Mouse (Mus musculus): ENCODE measurements around the gene Arrdc4. TPM values are rescaled to one million over a fixed set of nuclear protein-coding genes. Genes with fewer than 3 reads are reported as not detected.

Gene Arrdc4
- total RNA-seq, 2 experiments from 2014 or later = 11.2 to 15.7 TPM

DNA sequence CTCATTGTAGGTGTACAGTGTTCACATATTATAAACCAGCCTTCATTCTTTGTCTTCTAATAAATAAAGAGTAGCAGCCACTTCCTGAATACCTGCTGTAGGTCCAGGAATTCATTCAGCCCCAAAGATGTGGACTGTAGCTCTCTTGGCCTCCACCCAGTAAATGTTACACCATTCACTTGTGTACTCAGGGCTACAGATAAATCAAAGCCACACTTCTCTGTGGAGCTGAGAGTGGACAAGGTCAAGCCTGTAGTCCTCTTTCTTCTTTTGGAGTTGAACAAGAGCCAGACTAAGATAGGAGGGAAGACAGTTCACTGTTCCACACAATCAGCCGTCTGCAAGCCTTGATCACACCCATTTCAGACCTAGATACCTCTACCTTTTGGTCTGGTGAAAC lies 36.1 kb downstream of the Arrdc4 start:
- DNase-seq = no peak
- intact Hi-C loops (cut with DNase I) = no loop called here

DNA sequence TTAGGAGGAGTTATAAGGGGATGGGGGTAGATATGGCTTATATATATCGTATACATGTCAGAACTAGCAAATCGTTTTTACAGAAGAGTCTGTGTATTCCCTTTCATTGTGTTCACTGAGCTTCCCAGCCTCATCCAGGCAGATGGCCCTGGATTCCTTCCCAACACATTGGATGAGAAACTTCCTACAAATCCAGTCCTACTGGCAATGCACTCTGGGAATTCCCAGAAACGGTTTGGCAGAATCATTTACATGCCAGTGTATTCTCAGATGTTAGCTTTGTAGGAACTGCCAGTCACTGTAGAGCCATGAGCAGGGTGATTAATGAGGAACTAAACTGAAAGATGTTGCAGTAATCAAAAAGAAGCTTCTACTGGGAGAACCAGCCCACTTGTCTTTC lies 36.6 kb downstream of the Arrdc4 start:
- intact Hi-C loops (cut with DNase I) = no loop called here
- no peak for DNase-seq

DNA sequence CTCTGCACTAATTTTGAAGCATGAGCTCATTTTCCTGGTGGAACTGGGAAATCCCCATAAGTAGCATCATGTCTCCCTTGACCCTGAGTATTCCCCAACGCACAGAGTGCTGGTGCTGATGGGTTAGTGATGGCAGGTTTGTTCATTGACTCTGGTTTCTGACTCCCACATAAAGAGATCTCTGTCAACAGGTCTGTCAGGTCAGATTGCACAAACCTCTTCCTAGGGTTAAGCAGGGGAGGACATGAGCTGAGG lies 39.8 kb downstream of the Arrdc4 start:
- intact Hi-C loops (cut with DNase I) = no loop called here
- DNase-seq = no peak

DNA sequence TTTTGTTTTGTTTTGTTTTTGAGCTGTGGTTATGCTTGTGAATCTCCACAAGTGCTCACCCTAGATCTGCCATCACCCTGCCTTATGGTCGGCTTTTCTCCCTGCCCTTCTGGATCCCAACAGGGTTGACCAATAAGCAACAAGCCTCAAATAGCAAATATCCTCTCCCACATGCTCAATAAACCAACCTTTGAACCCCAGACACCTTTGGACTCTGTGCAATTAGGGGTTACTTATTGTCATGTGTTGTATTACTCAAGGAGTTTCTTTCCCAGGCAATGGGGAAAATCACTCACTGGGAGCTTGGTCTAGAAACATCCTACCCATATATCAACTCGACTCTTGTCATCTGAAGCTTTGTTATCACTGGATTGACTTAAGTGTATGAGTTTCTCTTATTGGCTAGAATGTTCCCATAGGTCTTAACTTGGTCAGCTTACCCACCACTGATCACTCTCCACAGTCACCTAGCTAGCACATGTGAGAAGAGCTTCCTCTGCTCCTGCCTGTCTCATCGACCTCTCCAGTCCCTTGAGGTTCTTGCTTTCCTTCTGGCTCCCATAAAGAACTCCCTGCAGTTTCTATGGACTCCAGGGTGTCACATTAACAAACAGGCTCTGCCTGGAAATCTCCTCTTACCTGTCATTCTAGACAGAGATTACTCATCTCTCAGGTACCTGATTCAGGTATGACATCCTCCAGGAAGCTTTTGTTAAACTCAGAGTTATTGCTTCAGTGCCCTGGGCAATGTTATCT lies 40.3 kb downstream of the Arrdc4 start:
- DNase-seq = no peak
- intact Hi-C loops (cut with DNase I) = no loop called here

DNA sequence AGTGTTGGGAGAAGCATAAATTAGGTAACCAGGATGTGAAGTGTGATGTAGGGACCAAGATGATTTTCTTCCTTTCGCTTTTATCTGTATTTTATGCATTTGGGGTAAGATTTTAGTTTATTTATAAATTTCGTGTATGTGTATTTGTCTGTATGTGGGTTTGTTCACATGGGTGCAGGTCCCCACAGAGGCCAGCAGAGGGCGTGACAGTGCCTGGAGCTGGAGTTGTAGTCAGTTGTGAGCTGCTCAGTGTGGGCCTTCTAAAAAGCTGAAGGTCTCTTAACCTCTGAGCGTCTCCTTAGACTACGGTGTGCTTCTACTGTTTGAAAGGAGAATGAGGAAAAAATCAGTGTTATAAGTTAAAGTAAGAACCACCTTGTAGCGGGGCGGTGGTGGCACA lies 43.9 kb downstream of the Arrdc4 start:
- intact Hi-C loops (cut with DNase I) = no loop called here
- no peak for DNase-seq

DNA sequence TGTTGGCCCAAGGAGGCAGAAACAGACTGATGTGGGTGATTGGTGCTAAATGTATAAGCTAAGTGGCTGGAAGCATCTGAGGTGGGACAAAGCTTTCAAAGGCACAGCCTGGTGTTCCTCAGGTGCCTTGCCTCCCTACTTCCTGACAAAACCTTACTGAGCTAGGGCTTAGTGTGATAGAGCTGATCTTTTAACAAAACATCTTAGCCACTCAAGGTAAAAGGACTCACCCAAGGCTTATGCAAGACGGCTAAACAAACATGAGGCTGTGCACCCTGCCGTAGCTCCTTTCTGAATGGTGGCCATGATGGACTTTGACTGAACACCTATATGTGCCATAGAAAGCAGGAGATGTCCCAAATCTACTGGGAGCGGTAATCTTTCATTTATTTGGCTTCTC lies 51.7 kb downstream of the Arrdc4 start:
- intact Hi-C loops (cut with DNase I) = no loop called here
- no peak for DNase-seq

DNA sequence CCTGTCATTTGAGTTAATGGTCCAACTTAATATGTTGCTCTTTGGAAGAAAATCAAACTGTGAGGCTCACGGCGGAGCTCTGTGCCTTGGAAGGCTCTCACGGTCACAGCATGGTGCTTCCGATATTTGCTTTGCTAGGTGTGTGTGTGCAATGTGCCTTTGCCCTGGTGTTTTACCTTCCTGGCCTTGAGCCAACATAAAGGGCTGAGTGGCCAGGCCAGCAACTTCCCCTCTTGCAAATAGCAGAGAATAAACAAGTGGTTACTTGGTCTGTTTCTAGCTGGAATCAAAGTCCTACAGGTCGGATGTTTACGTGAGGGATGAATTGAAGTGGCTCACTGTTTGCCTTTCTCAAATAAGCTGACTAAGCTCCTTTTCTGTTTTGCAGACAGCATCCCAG lies 52.1 kb downstream of the Arrdc4 start:
- DNase-seq = no peak
- intact Hi-C loops (cut with DNase I) = no loop called here

DNA sequence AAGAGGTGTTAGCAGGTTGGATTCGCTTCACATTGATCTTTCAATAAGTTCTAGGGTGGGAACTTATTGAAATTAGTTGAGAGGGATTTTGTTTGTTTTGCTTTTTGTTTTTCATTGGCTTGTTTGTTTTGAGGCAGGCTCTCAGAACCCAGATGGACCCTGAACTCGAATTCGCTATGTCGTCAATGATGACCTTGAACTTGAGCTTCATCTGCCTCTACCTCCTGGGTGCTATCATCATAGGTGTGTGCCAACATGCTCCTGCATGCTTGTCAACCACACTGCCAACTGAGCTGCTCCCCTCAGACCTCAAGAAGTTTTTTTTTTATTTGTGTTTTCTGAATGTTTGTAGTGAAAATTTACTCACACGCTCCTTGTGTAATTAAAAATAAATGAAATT lies 52.6 kb downstream of the Arrdc4 start:
- intact Hi-C loops (cut with DNase I) = no loop called here
- DNase-seq = no peak

DNA sequence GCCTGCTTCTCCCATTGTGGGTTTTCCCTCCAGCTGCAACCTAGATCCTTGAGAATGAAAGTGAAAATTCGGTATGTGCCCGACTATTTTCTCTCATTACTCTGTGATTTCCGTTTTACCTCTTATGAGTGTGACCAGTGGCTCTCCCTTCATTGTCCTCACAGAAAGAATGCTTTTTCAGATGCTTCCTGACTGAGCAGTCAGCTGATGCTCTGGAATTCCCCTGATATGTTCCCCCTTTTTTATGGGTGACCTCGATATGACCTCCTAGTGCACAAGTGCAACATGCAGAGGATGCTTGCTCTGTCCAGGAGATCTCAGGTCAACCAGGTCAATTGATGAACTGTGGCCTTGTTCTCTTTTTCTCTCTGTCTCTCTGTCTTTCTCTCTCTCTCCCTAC lies 56.3 kb downstream of the Arrdc4 start:
- intact Hi-C loops (cut with DNase I) = no loop called here
- no peak for DNase-seq

DNA sequence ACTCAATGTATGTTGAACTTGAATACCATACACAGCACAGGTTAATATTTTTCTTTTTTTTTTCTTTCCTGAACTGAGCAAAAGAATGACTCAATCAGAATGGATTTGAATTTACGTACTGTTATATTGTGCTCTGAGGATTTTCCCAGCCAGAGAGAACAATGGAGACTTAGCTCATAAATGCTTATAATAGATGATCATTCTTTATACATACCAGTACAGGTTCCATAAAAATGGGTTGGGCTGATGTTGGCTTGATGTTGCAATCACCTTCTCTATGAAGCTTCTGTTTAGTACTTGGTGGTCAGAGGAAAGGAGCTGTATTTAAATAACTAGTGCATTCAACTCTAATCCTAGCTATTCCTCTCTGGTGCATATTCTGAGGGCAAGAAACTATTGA lies 57.6 kb downstream of the Arrdc4 start:
- intact Hi-C loops (cut with DNase I) = no loop called here
- DNase-seq = no peak

DNA sequence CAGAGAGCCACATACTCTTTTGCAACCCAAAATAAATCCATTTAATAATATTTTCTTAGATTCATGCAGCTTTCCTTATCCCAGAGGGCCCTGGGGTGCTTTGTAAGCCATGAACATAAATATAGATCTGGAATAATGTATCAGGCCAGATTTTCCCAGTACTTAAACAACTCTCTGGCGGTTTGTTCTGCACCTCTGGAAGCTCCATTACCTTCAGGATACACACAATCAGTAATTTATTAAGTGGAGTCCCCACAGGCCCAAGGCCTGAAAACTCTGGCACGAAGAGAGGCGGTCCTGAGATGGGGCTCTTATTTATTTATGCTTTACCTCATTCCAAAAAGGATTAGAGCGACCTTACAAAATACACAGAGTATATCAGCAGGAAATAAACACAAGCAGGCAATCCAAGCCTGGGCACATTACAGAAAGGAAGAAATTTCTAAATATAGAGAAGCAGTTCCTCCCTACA lies 61.9 kb downstream of the Arrdc4 start:
- DNase-seq = no peak
- intact Hi-C loops (cut with DNase I) = no loop called here
